Mouse (Mus musculus) fat pad, adult 2 months (tissue): ENCODE measurements at regions not wholly inside any gene's neighbourhood (a gene's known extent, or its start where the extent isn't known, plus 50 kb on each side); places are given as distances from the start of the nearest gene placed in this dataset.

Experiments
- DNase-seq: peaks from one replicate; pipeline ENCODE4 v3.0.0-alpha.2; 2011; ENCODE audit warnings: low read depth, low spot score; ENCODE audit errors: extremely low read depth

GRCm38 (mm10) chr4:45746451-45746850 lies 52.4 kb upstream of the Aldh1b1 start:
- DNase-seq, result no peak

DNA sequence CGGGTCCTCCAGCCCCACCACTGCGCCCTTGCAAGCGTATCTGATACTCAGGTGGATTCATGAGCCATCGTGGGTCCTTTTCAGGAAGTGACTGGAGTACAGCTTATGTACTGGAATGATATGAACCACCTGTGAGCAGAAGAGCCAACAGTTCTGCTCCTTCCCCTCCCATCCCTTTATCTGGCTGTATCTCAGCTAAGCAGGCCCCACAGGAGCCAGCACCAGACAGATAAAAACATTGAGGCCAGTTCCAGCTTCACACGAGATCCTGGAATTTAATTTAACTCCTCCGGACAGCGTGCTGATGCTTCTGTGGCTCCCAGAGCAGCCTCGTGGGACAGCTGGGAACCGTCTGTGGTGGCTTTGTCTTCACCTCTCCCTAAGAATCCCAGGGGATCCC lies 53.1 kb upstream of the Aldh1b1 start:
- no peak for DNase-seq

- no peak for DNase-seq
These were observed 53.9 kb upstream of the Aldh1b1 start for GRCm38 (mm10) chr4:45744849-45745407.

- DNase-seq, result no peak
These were observed 58.0 kb upstream of the Aldh1b1 start for GRCm38 (mm10) chr4:45740779-45741365.

- no peak for DNase-seq
These were observed 58.5 kb upstream of the Aldh1b1 start for GRCm38 (mm10) chr4:45740319-45740718.

DNA sequence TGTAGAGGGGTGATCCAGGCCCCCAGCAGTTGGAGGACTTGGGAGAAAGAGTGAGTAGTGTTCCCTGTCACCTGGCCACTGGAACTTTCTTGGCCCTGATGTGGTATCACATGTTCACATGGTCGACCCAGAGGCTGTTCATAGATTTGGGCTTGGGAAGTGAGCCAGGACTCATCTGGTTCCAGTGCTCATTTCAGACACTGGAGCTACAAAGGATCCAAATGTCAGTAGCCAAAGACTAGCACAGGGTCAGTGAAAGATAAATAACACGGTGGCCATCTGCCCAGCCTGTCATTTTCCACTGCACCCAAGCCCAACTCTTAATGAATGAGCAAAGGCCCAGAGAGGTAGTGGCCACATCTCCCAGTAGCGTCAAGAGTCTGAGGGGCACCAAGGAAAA lies 59.1 kb upstream of the Aldh1b1 start:
- DNase-seq, result no peak

GRCm38 (mm10) chr4:45739168-45739567 lies 59.7 kb upstream of the Aldh1b1 start:
- DNase-seq, result no peak

DNA sequence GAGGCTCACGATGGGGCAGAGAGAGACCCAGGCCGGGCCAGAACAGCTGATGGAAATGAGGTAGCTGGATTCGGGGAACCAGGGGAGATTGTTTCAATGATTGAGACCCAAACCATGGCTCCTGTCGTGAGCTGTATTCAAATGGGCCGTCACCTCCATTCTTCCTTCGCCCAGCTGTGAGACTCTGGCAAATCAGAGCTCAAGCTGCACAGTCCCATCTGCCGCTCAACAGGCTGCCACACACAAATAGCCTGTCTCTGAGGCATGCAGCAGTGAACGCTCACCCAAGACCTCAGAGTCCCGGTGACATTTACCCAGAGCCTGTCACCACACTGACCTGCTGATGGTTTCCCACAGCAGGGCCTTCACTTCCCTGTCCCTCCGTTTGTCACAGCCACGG lies 60.1 kb upstream of the Aldh1b1 start:
- no peak for DNase-seq

DNA sequence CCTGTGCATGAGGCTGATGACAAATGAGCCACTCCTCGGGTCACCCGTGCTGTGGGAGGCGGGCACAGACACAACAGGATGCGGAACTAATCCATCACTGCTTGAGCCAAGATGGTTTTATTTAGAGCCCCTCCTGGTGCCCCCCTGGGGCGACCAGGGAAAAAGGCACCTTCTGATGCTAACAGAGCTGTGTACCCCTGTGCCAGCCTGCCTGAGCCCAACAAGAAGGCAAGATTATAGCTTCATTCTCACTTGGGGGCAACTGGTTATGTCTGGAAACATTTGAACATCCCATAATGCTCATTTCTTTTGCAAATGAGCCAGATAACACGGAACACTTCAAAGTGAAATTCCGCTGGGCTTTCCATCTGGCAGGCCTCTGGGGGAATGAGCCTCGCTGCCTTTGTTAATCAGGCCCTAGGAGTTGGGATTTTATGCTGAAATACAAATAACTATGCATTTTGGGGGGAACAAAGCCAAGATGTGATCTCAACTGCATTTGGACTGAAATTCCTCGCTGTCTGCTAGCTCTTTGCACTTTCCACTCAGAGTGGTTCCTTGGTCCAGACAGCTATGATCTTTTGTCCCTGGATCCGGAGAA lies 62.5 kb upstream of the Aldh1b1 start:
- DNase-seq, result no peak

GRCm38 (mm10) chr4:45734011-45734410 lies 64.8 kb upstream of the Aldh1b1 start:
- DNase-seq, result no peak

DNA sequence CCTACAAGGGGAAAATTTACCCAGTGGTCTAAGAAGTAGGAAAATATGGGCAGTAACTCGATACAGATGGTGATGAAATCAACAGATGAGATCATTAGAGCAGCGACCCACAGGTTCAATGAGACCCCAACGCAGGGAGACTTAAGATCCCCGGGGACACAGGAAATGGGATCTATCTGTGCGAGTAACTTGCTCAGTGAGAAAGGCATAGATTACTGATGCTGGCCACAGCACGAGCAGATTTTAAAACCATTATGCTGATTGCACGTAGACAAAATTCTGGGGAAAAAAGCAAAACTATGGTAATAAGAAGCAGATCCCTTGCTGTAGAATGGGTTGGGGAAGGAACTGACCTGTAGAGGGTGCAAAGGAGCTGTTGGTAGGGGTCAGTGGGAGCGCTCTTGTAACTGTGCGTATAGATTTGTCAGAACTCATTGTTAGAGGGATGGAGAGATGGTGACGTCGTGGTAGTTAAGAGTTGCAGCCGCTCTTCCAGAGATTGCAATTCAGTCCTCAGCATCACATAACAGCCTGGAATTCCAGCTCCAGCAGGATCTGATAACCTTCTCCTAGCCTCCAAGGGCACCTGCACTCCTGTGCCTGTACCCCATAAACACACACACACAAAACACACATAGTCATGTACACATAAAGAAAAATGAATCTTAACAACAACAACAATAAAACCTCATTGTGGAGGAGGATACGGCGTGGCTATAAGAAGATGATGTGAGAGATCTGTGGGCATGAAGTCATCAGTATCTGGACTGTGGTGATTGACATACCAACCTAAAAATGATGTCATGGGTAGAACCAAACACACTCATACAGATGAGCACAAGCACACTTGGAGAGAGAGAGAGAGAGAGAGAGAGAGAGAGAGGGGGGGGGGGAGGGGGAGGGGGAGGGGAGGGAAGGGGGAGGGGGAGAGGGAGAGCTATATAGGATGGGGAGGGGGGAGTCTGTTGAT lies 67.7 kb upstream of the Aldh1b1 start:
- DNase-seq, result no peak

GRCm38 (mm10) chr4:45729801-45730200 lies 69.0 kb upstream of the Aldh1b1 start:
- no peak for DNase-seq

- no peak for DNase-seq
These were observed 70.0 kb upstream of the Aldh1b1 start for GRCm38 (mm10) chr4:45728825-45729224.

DNA sequence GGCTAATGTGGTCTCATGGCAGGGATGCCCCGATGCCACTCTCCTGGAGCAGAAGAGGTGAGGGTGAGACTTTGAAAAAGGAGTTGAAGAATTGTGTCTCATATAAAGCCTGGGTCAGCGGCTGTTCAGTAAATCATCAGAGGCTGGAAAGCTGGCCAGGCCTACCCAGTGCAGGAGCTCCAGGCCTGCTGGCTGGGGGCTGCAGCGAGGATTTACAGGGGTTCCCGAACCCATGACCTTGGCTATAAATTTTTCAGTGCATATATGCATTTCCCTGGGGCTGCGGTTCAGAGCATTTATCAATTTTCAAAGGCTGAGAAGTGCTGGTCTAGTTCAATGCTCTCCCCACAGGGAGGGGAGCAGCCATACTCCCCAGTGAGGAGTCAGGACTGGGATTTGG lies 70.9 kb upstream of the Aldh1b1 start:
- DNase-seq, result no peak

GRCm38 (mm10) chr4:45727474-45727873 lies 71.3 kb upstream of the Aldh1b1 start:
- no peak for DNase-seq

DNA sequence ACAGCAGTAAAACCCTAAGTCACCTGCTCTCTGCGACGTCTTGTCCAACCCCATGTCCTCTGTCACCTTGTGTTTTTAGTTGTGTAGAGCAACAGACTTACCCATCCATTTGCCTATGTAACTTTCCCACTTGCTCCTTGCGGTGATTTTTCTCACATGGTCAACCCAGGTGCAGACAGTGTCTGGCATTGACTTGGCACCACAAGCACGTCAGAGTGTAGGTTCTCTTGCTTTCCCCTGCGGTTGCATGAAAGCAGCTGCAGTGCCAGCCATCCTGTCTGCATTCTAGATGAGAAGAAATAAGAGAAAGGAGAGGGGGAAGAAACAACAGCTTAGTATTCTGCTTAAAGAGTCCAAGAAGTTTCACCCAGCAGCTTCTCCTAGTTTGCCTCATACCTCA lies 72.0 kb upstream of the Aldh1b1 start:
- DNase-seq, result no peak

- no peak for DNase-seq
These were observed 73.5 kb upstream of the Aldh1b1 start for GRCm38 (mm10) chr4:45725055-45725910.

- no peak for DNase-seq
These were observed 78.5 kb upstream of the Aldh1b1 start for GRCm38 (mm10) chr4:45720352-45720751.

GRCm38 (mm10) chr4:45719564-45719963 lies 79.3 kb upstream of the Aldh1b1 start:
- no peak for DNase-seq

- DNase-seq, result no peak
These were observed 82.9 kb upstream of the Aldh1b1 start for GRCm38 (mm10) chr4:45715878-45716277.
